Mouse (Mus musculus): ENCODE measurements around the gene Ikzf1.

The Ikzf1 gene

DNA sequence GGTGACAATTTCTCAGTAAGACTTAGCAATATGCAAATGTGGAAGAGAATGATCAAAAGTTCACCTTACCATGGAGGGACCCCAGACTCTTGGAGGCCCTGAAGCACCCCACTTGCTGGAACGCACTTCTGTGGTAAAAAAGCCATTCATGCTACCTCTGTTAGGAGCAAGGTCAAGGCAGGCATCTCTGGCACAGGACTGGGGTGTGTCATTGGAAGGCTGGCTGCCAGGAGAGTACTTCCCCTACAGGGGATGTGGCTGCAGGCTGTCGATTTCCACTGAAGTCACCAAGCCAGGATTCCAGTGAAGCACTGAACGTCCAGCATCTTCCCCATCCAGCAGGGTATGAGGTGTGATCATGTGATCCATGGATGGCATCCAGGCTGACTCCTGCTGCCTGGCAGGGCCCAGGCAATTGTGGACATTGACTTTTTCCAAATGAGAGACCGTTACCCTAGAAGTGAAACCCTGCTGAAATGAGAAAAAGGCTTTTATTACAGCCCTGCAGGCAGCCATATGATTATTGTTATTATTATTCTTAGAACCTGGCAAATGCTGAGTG, 32.9 kb downstream of the Ikzf1 start:
- in situ Hi-C loops (cut with MboI; ENCODE audit: unreplicated experiment in 2 of 2): no loop called here

- in situ Hi-C loops (cut with MboI; ENCODE audit: unreplicated experiment in 2 of 2): no loop called here
Measured at GRCm38 (mm10) chr11:11719748-11720147, 34.9 kb downstream of the Ikzf1 start.

DNA sequence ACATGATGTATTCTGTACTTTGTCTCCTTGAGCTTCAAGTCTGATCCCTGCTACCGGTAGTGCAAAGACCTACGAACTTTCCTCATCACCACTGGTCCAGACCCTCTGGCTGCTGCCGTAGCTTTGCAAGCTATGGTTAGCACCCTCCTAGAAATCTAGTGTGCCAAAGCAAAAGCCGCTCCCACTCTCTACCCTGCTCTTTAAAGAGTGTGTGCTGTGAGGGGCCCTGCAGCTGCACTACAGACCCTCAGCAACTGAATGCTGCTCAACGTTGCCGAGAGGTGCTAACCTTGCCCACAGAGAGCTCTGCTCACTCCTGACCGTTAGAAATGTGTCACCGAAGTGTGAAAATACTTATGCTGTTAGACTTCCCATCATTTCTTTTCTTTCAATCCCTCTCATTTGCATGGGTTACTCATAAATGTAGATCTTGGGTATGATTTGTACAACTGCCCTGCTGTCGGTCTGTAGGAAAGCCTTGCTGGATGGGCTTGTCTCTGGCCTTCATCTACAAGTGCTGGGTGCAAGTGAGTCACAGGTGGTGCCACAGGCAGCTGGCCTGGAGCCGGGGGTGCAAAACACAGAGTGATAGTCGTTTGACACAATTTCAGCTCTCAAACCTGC, 40.6 kb downstream of the Ikzf1 start:
- in situ Hi-C loops (cut with MboI; ENCODE audit: unreplicated experiment in 2 of 2): no loop called here

- in situ Hi-C loops (cut with MboI; ENCODE audit: unreplicated experiment in 2 of 2): no loop called here
Measured at GRCm38 (mm10) chr11:11725876-11726525, 41.2 kb downstream of the Ikzf1 start.

- in situ Hi-C loops (cut with MboI; ENCODE audit: unreplicated experiment in 2 of 2): no loop called here
Measured at GRCm38 (mm10) chr11:11726807-11727276, 42.0 kb downstream of the Ikzf1 start.

DNA sequence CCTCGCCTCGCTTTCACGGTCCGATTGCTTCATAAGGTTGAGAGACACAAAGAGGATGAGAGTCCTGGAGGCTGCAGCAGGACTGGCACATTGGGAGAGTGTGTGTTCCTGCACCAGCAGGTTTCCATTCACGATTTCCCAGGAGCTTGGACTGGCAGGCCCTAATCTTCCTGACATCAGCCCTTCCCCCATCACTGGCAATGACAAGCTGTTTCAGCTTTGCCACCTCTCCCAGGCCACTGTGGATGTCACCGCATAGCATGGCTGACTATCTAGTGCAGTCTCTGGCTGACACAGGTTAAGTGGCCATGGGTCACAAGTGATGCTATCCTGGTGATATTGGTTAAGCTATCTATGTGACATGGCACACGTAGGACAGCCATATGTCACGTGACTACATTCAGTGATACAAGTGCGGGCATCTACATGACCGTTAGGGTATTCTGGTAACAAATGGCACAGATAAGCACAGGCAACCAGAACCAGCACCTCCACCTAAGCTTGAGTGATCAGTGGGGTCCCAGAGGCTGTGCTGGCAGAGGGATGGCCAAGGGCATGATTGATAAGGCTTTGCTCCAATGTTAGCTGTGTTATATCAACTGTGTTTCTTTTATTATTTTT, 43.2 kb downstream of the Ikzf1 start:
- in situ Hi-C loops (cut with MboI; ENCODE audit: unreplicated experiment in 2 of 2): no loop called here

- in situ Hi-C loops (cut with MboI; ENCODE audit: unreplicated experiment in 2 of 2): no loop called here
Measured at GRCm38 (mm10) chr11:11729216-11729615, 44.4 kb downstream of the Ikzf1 start.

DNA sequence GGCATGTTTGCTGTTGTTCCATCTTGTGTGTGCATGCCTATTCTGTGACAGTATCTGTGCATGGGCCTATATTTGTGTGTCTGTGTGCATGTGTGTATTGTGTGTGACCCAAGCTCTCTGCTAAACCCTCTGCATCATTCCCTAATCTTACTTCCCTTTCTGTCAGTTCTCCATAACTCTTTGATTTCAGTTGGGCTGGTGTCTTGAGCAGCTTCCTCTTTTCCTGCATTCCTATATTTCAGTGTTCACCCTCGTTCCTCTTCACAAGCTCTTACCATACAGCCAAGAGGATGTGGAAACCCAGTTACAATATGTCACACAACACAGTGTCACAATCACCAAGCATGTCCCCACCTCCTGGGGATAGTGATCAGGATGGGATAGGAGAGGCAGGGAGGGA, 45.3 kb downstream of the Ikzf1 start:
- in situ Hi-C loops (cut with MboI; ENCODE audit: unreplicated experiment in 2 of 2): loop anchor here in 1 of 2 experiments (5.0 kb wide), 1 partner anchor 33 kb away; no protein-coding TSS in a partner anchor

- in situ Hi-C loops (cut with MboI; ENCODE audit: unreplicated experiment in 2 of 2): loop anchor here in 1 of 2 experiments (5.0 kb wide), 1 partner anchor 34 kb away; no protein-coding TSS in a partner anchor
Measured at GRCm38 (mm10) chr11:11731727-11732126, 46.9 kb downstream of the Ikzf1 start.

- in situ Hi-C loops (cut with MboI; ENCODE audit: unreplicated experiment in 2 of 2): loop anchor here in 1 of 2 experiments (5.0 kb wide), 1 partner anchor 36 kb away; no protein-coding TSS in a partner anchor
Measured at GRCm38 (mm10) chr11:11732972-11733770, 48.4 kb downstream of the Ikzf1 start.

DNA sequence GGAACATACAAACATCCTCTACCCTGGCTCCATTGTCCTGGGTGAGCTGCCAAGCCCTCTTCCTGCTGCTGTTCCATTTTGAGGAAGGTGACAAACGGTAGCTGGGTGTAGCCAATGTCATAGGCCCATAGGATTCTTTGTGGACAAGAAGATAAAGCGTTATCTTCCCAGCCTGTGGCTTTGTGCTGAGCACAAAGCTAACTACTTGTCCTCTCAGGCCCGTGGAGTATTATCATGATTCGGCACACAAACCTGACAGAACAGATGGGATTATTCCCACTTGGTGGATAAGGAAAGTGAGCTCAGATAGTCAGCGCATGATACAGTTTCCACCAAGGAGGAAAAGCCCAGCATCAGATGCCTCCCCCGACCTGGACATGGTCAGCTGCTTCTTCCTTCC, 50.4 kb downstream of the Ikzf1 start:
- in situ Hi-C loops (cut with MboI; ENCODE audit: unreplicated experiment in 2 of 2): loop anchor here (5.0 kb wide), 3 partner anchors 48 to 233 kb away; partner anchors contain the start of gene Ikzf1 (in 1 of the 2)

DNA sequence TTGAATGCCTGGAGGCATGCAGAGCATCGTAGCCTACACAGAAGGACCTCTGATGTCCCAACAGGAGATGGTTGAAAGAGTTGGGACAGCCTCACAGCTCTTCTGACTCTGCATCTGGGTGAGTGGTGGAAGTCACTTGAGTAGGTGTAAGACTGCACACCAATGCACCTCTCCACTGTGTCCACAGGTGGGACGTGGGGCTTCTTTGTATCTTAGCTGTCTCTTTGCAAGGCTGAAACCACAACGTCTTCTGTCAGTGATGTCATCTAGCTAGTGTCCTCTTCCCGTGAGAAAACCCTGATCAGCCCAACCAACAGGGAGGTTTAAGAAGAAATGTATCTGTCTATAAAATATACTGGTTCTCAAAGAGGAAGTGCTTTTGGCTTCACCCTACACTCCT, 52.1 kb downstream of the Ikzf1 start:
- in situ Hi-C loops (cut with MboI; ENCODE audit: unreplicated experiment in 2 of 2): loop anchor here (5.0 kb wide), 3 partner anchors 50 to 235 kb away; partner anchors contain the start of gene Ikzf1 (in 1 of the 2)

DNA sequence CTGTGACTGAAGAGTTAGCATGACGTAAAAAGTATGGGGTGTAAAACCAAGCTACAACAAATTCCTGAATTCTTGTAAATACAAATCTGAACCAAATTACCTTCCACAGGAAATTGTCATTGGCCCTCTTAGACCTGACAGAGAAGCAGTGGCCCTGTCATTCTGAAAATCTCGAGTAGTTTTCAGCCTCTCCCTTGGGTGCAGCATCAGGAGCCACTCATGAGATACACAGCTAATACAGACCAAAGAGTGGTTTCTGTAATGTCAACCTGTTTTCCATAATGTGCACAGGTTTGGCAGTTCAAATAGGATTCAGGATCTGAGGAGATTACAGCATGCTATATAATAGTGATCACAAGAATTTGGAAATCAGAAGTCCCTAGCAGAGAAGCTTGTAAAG, 52.8 kb downstream of the Ikzf1 start:
- in situ Hi-C loops (cut with MboI; ENCODE audit: unreplicated experiment in 2 of 2): loop anchor here (5.0 kb wide), 3 partner anchors 50 to 235 kb away; partner anchors contain the start of gene Ikzf1 (in 1 of the 2)

GRCm38 (mm10) chr11:11739054-11739453, 54.3 kb downstream of the Ikzf1 start:
- in situ Hi-C loops (cut with MboI; ENCODE audit: unreplicated experiment in 2 of 2): loop anchor here (5.0 kb wide), 3 partner anchors 52 to 237 kb away; partner anchors contain the start of gene Ikzf1 (in 1 of the 2)

DNA sequence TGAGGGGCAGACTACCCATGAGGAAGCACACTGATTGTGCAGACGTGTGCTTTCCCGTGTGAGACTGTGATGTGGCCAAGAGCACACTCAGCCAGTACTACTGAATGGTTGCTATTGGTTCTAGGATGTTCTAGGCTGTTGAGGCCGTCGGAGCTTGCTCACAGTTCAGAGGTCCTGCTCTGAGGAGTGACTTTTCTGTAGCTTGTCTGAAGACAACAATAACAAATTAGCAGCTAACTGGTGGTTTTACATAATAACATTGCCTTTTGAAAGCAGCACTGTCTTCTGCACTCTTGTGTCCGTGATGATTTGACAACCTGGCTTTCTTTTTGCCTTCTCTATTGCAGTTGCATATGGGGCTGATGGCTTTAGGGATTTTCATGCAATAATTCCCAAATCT, 55.8 kb downstream of the Ikzf1 start:
- in situ Hi-C loops (cut with MboI; ENCODE audit: unreplicated experiment in 2 of 2): no loop called here

- in situ Hi-C loops (cut with MboI; ENCODE audit: unreplicated experiment in 2 of 2): no loop called here
Measured at GRCm38 (mm10) chr11:11741574-11741973, 56.8 kb downstream of the Ikzf1 start.

GRCm38 (mm10) chr11:11742626-11743025, 57.8 kb downstream of the Ikzf1 start:
- in situ Hi-C loops (cut with MboI; ENCODE audit: unreplicated experiment in 2 of 2): no loop called here

DNA sequence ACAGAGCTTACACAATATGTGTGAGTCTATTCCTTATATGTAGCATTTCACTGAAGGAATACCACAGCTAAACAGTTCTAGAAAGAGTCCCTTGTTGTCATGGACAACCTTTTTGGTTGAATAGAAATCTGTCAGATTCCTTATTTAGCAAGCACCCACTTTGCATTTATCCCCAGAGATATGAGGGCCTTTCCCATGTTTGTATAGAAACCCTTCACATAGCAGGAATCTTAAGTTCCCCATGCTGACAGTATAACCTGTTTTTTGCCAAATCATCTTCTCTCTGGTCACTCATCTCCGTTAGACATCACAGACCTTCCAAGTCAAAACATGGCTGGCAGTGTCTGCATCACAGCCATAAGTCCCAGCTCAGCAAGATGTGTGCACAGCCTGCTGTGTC, 59.4 kb downstream of the Ikzf1 start:
- in situ Hi-C loops (cut with MboI; ENCODE audit: unreplicated experiment in 2 of 2): no loop called here

GRCm38 (mm10) chr11:11751091-11751490, 66.3 kb downstream of the Ikzf1 start:
- in situ Hi-C loops (cut with MboI; ENCODE audit: unreplicated experiment in 2 of 2): no loop called here

DNA sequence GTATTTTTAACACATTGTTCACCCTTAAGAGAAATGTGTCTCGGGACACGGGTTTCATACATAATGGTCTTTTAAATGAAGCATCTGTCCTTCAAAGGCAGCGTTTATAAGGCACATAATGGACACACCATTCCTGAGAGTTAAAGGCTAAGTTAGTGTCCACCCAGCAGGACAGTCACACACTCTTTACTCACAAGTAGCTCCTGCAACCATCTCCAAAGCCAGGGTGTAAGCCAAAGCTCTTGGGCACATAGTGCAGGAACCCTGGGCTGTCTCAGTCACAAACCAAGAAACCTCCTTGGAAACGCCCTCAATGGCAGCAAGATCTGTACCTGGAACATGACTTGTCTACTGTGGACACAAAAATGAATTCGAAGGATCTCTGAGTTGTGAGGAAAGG, 68.1 kb downstream of the Ikzf1 start:
- in situ Hi-C loops (cut with MboI; ENCODE audit: unreplicated experiment in 2 of 2): no loop called here
